Mouse (Mus musculus) C3H10T1/2 (cell line): Measurements from ENCODE around the gene Rpusd1. TPM values are rescaled to one million over a fixed set of nuclear protein-coding genes. Genes with fewer than 3 reads are reported as not detected.

ENCODE experiments used
- polyA plus RNA-seq, 2 experiments: library from polyadenylated mRNA; unstranded; fragments of >200 nt; fragmentation: generic; extraction: Trizol; gene quantifications; one replicate each; pipeline ENCODE4 v1.2.1; 2012; ENCODE audit warnings: missing spikeins in 2 of 2

Gene Rpusd1
- polyA plus RNA-seq, result 10 to 100 TPM; 29.8 to 35.4 TPM

DNA sequence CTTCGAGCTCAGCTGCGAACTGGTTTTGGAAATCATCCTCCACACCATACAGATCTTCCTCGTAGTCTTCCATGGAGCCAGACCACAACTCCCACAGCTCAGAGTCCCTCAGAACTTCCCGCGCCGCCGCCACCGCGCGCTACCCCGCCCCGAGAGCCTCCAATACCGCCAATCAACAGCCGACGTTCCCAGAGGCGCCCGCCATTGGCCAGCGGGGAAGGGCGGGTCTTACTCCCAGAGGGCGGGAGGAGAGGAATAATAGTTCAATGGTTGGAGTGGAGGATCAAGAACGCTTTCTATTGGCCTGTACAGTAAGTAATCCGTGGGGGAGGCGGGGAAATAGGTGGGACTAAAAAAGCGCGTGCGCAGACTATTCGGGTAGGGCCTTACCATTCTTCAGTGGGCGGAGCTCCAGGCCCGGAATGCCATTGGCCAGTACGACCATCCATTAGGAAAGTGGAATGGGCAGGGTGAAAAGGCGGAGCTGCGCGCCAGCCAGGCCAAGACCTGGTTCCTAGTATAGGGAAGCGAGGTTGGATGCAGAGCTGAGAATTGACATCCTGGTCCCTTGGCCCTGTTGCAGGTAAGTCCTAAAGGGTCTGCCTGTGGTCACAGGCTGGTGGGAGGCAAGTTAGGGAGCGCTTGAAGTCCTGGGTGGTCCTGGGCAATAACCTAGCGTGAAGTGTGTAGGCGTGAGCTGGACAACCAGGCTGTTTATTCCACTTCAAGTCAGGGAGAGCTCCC is at the start of gene Rpusd1, which contains the start of gene Chtf18:
TSS of gene Rpusd1 (plus strand) at position 406 of the 744 bp plus-strand sequence.
TSS of gene Chtf18 (minus strand) at position 155 of the 744 bp plus-strand sequence.

GRCm38 (mm10) chr17:25716711-25717637 is 10.5 kb upstream of the Rpusd1 start, which contains the start of gene Gng13:
Gng13 (plus strand) TSS chr17:25717171.

GRCm38 (mm10) chr17:25735745-25736144 is 8.3 kb downstream of the Rpusd1 start, which contains the start of gene Mslnl:
Mslnl (plus strand) TSS chr17:25736042.

GRCm38 (mm10) chr17:25754241-25754640 is 26.8 kb downstream of the Rpusd1 start, which contains the start of gene Msln:
Msln (minus strand) TSS chr17:25754378.

DNA sequence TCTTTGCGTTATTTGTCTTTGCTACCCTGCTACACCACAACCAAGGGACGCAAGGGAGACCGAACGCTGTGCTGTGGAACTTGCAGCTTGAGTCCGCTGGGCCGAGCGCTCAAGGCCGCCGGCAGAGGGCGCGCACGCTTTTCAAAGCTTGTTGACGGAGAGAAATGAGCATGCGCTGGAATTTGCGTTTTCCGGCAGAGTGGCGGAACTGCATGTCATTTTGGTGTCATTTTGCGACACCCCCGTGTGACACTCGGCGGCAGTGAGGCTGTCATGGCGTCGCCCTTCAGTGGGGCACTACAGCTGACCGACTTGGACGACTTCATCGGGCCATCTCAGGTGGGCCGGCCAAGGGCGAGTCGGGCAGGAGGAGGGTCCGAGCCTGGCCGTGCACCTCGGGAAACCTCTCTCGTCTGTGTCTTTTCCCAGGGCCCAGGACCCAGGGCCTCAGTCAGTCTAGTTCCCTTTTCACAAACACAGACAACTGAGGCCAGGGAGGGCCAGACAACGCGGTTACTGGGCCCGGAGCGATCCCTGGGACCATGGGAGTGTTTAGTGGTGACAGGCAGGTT is 46.2 kb downstream of the Rpusd1 start, which contains the start of gene Narfl:
TSS of gene Narfl (plus strand) at position 228 of the 572 bp plus-strand sequence.

Other genes with a start within 250 kb of the Rpusd1 start
- gene Sstr5, start 230.4 kb upstream of the Rpusd1 start, polyA plus RNA-seq, result not detected
- gene Sox8, start 157.0 kb upstream of the Rpusd1 start, polyA plus RNA-seq, result not detected
- gene Lmf1, start 148.6 kb upstream of the Rpusd1 start, polyA plus RNA-seq, result 10 to 100 TPM; 19.6 to 27.4 TPM
- under 1 TPM; 0.68 to 0.90 TPM for gene Gng13, start 10.5 kb upstream of the Rpusd1 start, polyA plus RNA-seq
- gene Chtf18, start 251 bp upstream of the Rpusd1 start, polyA plus RNA-seq, result 10 to 100 TPM; 13.0 to 64.2 TPM
- under 1 TPM; 0.01 to 0.05 TPM for gene Mslnl, start 8.4 kb downstream of the Rpusd1 start, polyA plus RNA-seq
- 10 to 100 TPM in 1 of 2 experiments, 1 to 10 TPM in 1; 5.9 to 17.1 TPM for gene Msln, start 26.7 kb downstream of the Rpusd1 start, polyA plus RNA-seq
- gene Narfl, start 46.1 kb downstream of the Rpusd1 start, polyA plus RNA-seq, result 10 to 100 TPM; 19.4 to 24.0 TPM
- 10 to 100 TPM; 33.9 to 66.4 TPM for gene Haghl, start 58.0 kb downstream of the Rpusd1 start, polyA plus RNA-seq
- under 1 TPM; 0.11 to 0.14 TPM for gene Ccdc78, start 58.9 kb downstream of the Rpusd1 start, polyA plus RNA-seq
- gene Fam173a, start 65.2 kb downstream of the Rpusd1 start, polyA plus RNA-seq, result 10 to 100 TPM; 89.1 to 99.0 TPM
- 1 to 10 TPM in 1 of 2 experiments, not detected in 1; 1.4 TPM for gene AC134908.4, start 68.0 kb downstream of the Rpusd1 start, polyA plus RNA-seq
- gene Metrn, start 69.5 kb downstream of the Rpusd1 start, polyA plus RNA-seq, result 100 to 1,000 TPM in 1 of 2 experiments, 10 to 100 TPM in 1; 88.0 to 177 TPM
- under 1 TPM; 0.05 to 0.27 TPM for gene Fbxl16, start 81.4 kb downstream of the Rpusd1 start, polyA plus RNA-seq
- gene Wdr24, start 96.0 kb downstream of the Rpusd1 start, polyA plus RNA-seq, result 10 to 100 TPM in 1 of 2 experiments, 1 to 10 TPM in 1; 10.0 to 27.6 TPM
- 10 to 100 TPM; 14.3 to 39.3 TPM for gene Jmjd8, start 101.2 kb downstream of the Rpusd1 start, polyA plus RNA-seq
- gene Stub1, start 105.7 kb downstream of the Rpusd1 start, polyA plus RNA-seq, result 100 to 1,000 TPM; 242 to 426 TPM
- 1 to 10 TPM in 1 of 2 experiments, under 1 TPM in 1; 0.07 to 1.4 TPM for gene Rhbdl1, start 109.6 kb downstream of the Rpusd1 start, polyA plus RNA-seq
- 1 to 10 TPM in 1 of 2 experiments, under 1 TPM in 1; 0.06 to 1.5 TPM for gene Gm20683, start 114.1 kb downstream of the Rpusd1 start, polyA plus RNA-seq
- gene Rhot2, start 117.2 kb downstream of the Rpusd1 start, polyA plus RNA-seq, result 10 to 100 TPM; 17.7 to 29.4 TPM
- 10 to 100 TPM; 15.7 to 20.9 TPM for gene Wdr90, start 133.8 kb downstream of the Rpusd1 start, polyA plus RNA-seq
- 10 to 100 TPM; 19.6 to 60.3 TPM for gene Mcrip2, start 141.1 kb downstream of the Rpusd1 start, polyA plus RNA-seq
- 10 to 100 TPM; 39.4 to 53.9 TPM for gene Mettl26, start 147.4 kb downstream of the Rpusd1 start, polyA plus RNA-seq
- gene Wfikkn1, start 153.2 kb downstream of the Rpusd1 start, polyA plus RNA-seq, result 1 to 10 TPM in 1 of 2 experiments, under 1 TPM in 1; 0.22 to 1.1 TPM
- gene Rab40c, start 192.1 kb downstream of the Rpusd1 start, polyA plus RNA-seq, result 10 to 100 TPM; 14.7 to 31.1 TPM
- gene Pigq, start 217.3 kb downstream of the Rpusd1 start, polyA plus RNA-seq, result 10 to 100 TPM; 24.9 to 42.4 TPM
- gene Nhlrc4, start 217.3 kb downstream of the Rpusd1 start, polyA plus RNA-seq, result under 1 TPM; 0.02 to 0.78 TPM
- under 1 TPM; 0.02 to 0.04 TPM for gene A930017K11Rik, start 224.9 kb downstream of the Rpusd1 start, polyA plus RNA-seq